7 mouse cellular contexts compared by ENCODE assay signal in genomic region chr7:34390111-34390833, GRCm38 (mm10). TPM values are rescaled to one million over a fixed set of nuclear protein-coding genes. Genes with fewer than 3 reads are reported as not detected.
DNase-seq lines count a peak whose midpoint lies in the region; ATAC-seq and TF ChIP-seq lines count a peak whose summit lies in the region.

No protein-coding gene starts in this region.

- 4% methylated on average over 18 of the region's 18 CpGs for WGBS in lung, embryonic 15.5 days
- WGBS in embryonic facial prominence, embryonic 10.5 days, result 14% methylated on average over 18 of the region's 18 CpGs
- WGBS in limb, embryonic 14.5 days, result 9% methylated on average over 18 of the region's 18 CpGs
- 4% methylated on average over 18 of the region's 18 CpGs for WGBS in stomach, embryonic 16.5 days

- DNase-seq in lung, postnatal 4 days, result no peak
- DNase-seq in embryonic facial prominence, embryonic 10.5 days (ENCODE audit: low spot score), result peak; percentile 15
- DNase-seq in gastrocnemius, postnatal 36 days, result peak; percentile 26
- DNase-seq in limb, embryonic 14.5 days (ENCODE audit: low spot score), result peak; percentile 59
- DNase-seq in adrenal gland, postnatal 4 days (ENCODE audit: low spot score in 2 of 2), result no peak

- peak overlapping the region; percentile 79 for H3K4me2 ChIP-seq in lung, embryonic 15.5 days
- H3K4me2 ChIP-seq in limb, embryonic 14.5 days (replicated peaks; ENCODE audit: low read depth, low read length, severe bottlenecking), result peak overlapping the region; percentile 86
- H3K4me2 ChIP-seq in stomach, embryonic 16.5 days (ENCODE audit: low read depth, low read length), result peak overlapping the region; percentile 84

- H3K9ac ChIP-seq in lung, embryonic 15.5 days, result peak overlapping the region; percentile 96
- peak overlapping the region; percentile 99 for H3K9ac ChIP-seq in limb, embryonic 14.5 days (ENCODE audit: low read depth, low read length, severe bottlenecking)
- H3K9ac ChIP-seq in stomach, embryonic 16.5 days (ENCODE audit: low read length), result peak overlapping the region; percentile 100

- H3K4me1 ChIP-seq in lung, embryonic 15.5 days, result peaks cover 36% of the 10 kb centered on the region
- H3K4me1 ChIP-seq in embryonic facial prominence, embryonic 10.5 days, result peaks cover 31% of the 10 kb centered on the region
- H3K4me1 ChIP-seq in limb, embryonic 14.5 days (ENCODE audit: control insufficient read depth, insufficient read depth, low read length), result peaks cover 22% of the 10 kb centered on the region
- peaks cover 27% of the 10 kb centered on the region for H3K4me1 ChIP-seq in stomach, embryonic 16.5 days (ENCODE audit: control insufficient read depth, insufficient read depth, low read length)

- H3K9me3 ChIP-seq in lung, embryonic 15.5 days, result no peaks in the 10 kb centered on the region
- H3K9me3 ChIP-seq in embryonic facial prominence, embryonic 10.5 days, result no peaks in the 10 kb centered on the region
- H3K9me3 ChIP-seq in limb, embryonic 14.5 days (ENCODE audit: control insufficient read depth, low read length), result no peaks in the 10 kb centered on the region
- no peaks in the 10 kb centered on the region for H3K9me3 ChIP-seq in stomach, embryonic 16.5 days (replicated peaks; ENCODE audit: control insufficient read depth, low read length)

- intact Hi-C loops in gastrocnemius, postnatal 36 days (cut with DNase I), result no loop called here

- peak overlapping the region; percentile 98 for H3K27ac ChIP-seq in lung, embryonic 15.5 days
- H3K27ac ChIP-seq in embryonic facial prominence, embryonic 10.5 days (replicated peaks), result peak overlapping the region; percentile 99
- peak overlapping the region; percentile 100 for H3K27ac ChIP-seq in limb, embryonic 14.5 days (replicated peaks; ENCODE audit: low read depth, low read length)
- H3K27ac ChIP-seq in stomach, embryonic 16.5 days (ENCODE audit: low read length), result peak overlapping the region; percentile 99

- peak overlapping the region; percentile 87 for H3K4me3 ChIP-seq in lung, embryonic 15.5 days
- H3K4me3 ChIP-seq in embryonic facial prominence, embryonic 10.5 days, result peak overlapping the region; percentile 95
- H3K4me3 ChIP-seq in limb, embryonic 14.5 days (replicated peaks; ENCODE audit: low read length), result peak overlapping the region; percentile 96
- peak overlapping the region; percentile 95 for H3K4me3 ChIP-seq in stomach, embryonic 16.5 days (replicated peaks; ENCODE audit: low read length)

- H3K36me3 ChIP-seq in lung, embryonic 15.5 days, result no peaks in the 10 kb centered on the region
- H3K36me3 ChIP-seq in embryonic facial prominence, embryonic 10.5 days (replicated peaks), result no peaks in the 10 kb centered on the region; the same call in 1 of the 2 replicates
- no peaks in the 10 kb centered on the region for H3K36me3 ChIP-seq in limb, embryonic 14.5 days (ENCODE audit: control insufficient read depth, insufficient read depth, low read length)
- no peaks in the 10 kb centered on the region for H3K36me3 ChIP-seq in stomach, embryonic 16.5 days (ENCODE audit: control insufficient read depth, insufficient read depth, low read length)

- H3K27me3 ChIP-seq in lung, embryonic 15.5 days, result no peaks in the 10 kb centered on the region
- H3K27me3 ChIP-seq in embryonic facial prominence, embryonic 10.5 days (replicated peaks; ENCODE audit: low read depth, poor library complexity, severe bottlenecking), result no peaks in the 10 kb centered on the region
- H3K27me3 ChIP-seq in limb, embryonic 14.5 days (ENCODE audit: control insufficient read depth, insufficient read depth, low read length), result no peaks in the 10 kb centered on the region
- H3K27me3 ChIP-seq in stomach, embryonic 16.5 days (ENCODE audit: control insufficient read depth, insufficient read depth, low read length), result no peaks in the 10 kb centered on the region

- peak; percentile 30; the same call in 1 of the 2 replicates for ATAC-seq in lung, embryonic 15.5 days (ENCODE audit: borderline replicate concordance, extremely low read depth, low FRiP score, low TSS enrichment)
- ATAC-seq in limb, embryonic 14.5 days (ENCODE audit: low FRiP score, low read depth), result 0 out of 2 replicates have a peak, but pooled peaks have one; percentile 36
- ATAC-seq in stomach, embryonic 16.5 days (ENCODE audit: insufficient read depth, low FRiP score), result no peak

- TF ChIP-seq POLR2A in limb, embryonic 14.5 days (IDR thresholded peaks at IDR 0.05; ENCODE audit: borderline replicate concordance, extremely low read depth, insufficient read depth, insufficient read length), result no peak

RNA-seq across cellular contexts. Expression of gene Lsm14a, which starts 2.8 kb away (rescaled TPM):
- 94.9 and 98.5 TPM in 2 replicates for polyA plus RNA-seq in lung, embryonic 15.5 days (2015; fragmentation: Nextera tagmentation; extraction: Ambion mirVana)
- 87.5 and 92.9 TPM in 2 replicates for polyA plus RNA-seq in embryonic facial prominence, embryonic 10.5 days (2016; fragmentation: Nextera tagmentation; extraction: Ambion mirVana)
- 10 to 100 TPM; 73.3 to 84.3 TPM for total RNA-seq in gastrocnemius, postnatal 36 days (2021)
- 87.0 and 92.4 TPM in 2 replicates for polyA plus RNA-seq in limb, embryonic 14.5 days (2012; rRNA removed)
- 64.6 and 65.8 TPM in 2 replicates for polyA plus RNA-seq in limb, embryonic 14.5 days (2014; fragmentation: Nextera tagmentation; extraction: Ambion mirVana)
- polyA plus RNA-seq in stomach, embryonic 16.5 days (2015; fragmentation: Nextera tagmentation; extraction: Ambion mirVana), result 69.1 and 76.1 TPM in 2 replicates
- total RNA-seq in adrenal gland, postnatal 4 days (2021), result 100 to 1,000 TPM; 134 TPM

Comparison
In these comparisons a context has a peak if more than half of its experiments do, and no peak if none do; other contexts are left out.
1. DNase-seq: peak in embryonic facial prominence, embryonic 10.5 days (single experiment), gastrocnemius, postnatal 36 days (2 of 2) and limb, embryonic 14.5 days (single experiment); none in lung, postnatal 4 days (0 of 2) and adrenal gland, postnatal 4 days (0 of 2).
2. Peak in every context shown above with its lines, with median percentiles within 50 percentile points of each other: H3K27ac ChIP-seq, H3K4me2 ChIP-seq, H3K4me3 ChIP-seq and H3K9ac ChIP-seq.